Mouse (Mus musculus) myocyte (in vitro differentiated cells): Measurements from ENCODE around the gene Prrx2.

Experiments
- CEBPB ChIP-seq: IDR thresholded peaks from 2 replicates; pipeline ENCODE4 v1.6.1; 2011; ENCODE audit warnings: mild to moderate bottlenecking, moderate library complexity; ENCODE audit not compliant: poor library complexity, insufficient read depth, severe bottlenecking
- E2F4 ChIP-seq: IDR thresholded peaks from one replicate; pipeline ENCODE4 v1.6.1; 2011; ENCODE audit warnings: mild to moderate bottlenecking, control low read depth, moderate library complexity; ENCODE audit not compliant: insufficient read depth
- MAX ChIP-seq: IDR thresholded peaks from one replicate; pipeline ENCODE4 v1.6.1; 2011; ENCODE audit warnings: low read depth, mild to moderate bottlenecking, control low read depth
- MYOG ChIP-seq, 3 experiments: IDR thresholded peaks; one replicate each; pipeline ENCODE4 v1.6.1; 2011; ENCODE audit warnings: control low read depth in 2 of 3, low read depth in 2 of 3, mild to moderate bottlenecking in 2 of 3; ENCODE audit not compliant: insufficient read length in 2 of 3, control insufficient read depth in 1 of 3, insufficient read depth in 1 of 3
- POLR2A ChIP-seq: IDR thresholded peaks from one replicate; pipeline ENCODE4 v1.6.1; 2011; ENCODE audit warnings: low read depth, mild to moderate bottlenecking, control low read depth, moderate library complexity; ENCODE audit not compliant: insufficient read length
- POLR2AphosphoS2 ChIP-seq: IDR thresholded peaks from one replicate; pipeline ENCODE4 v1.6.1; 2011; ENCODE audit warnings: low read depth, control low read depth; ENCODE audit not compliant: insufficient read length
- REST ChIP-seq: IDR thresholded peaks from one replicate; pipeline ENCODE4 v1.6.1; 2011; ENCODE audit warnings: mild to moderate bottlenecking, control low read depth, moderate library complexity; ENCODE audit not compliant: insufficient read depth, insufficient read length
- SRF ChIP-seq: IDR thresholded peaks from one replicate; pipeline ENCODE4 v1.6.1; 2011; ENCODE audit warnings: low read depth; ENCODE audit not compliant: control insufficient read depth, insufficient read length
- TCF12 ChIP-seq: IDR thresholded peaks from one replicate; pipeline ENCODE4 v1.6.1; 2011; ENCODE audit warnings: mild to moderate bottlenecking, control low read depth; ENCODE audit not compliant: poor library complexity, insufficient read depth, severe bottlenecking
- USF1 ChIP-seq: IDR thresholded peaks from one replicate; pipeline ENCODE4 v1.6.1; 2011; ENCODE audit warnings: low read depth, mild to moderate bottlenecking, control low read depth, moderate library complexity

GRCm38 (mm10) chr2:30893946-30894345 is 59.2 kb downstream of the Prrx2 start:
- TF ChIP-seq POLR2A: no peak
- no peak for TF ChIP-seq REST
- TF ChIP-seq USF1: no peak
- TF ChIP-seq SRF: no peak
- TF ChIP-seq POLR2AphosphoS2: no peak
- no peak for TF ChIP-seq CEBPB
- TF ChIP-seq MYOG (IDR thresholded peaks at IDR 0.05; ENCODE audit: control insufficient read depth in 1 of 3, insufficient read depth in 1 of 3, insufficient read length in 2 of 3, low read depth in 2 of 3): no peak
- no peak for TF ChIP-seq E2F4
- TF ChIP-seq TCF12: no peak
- no peak for TF ChIP-seq MAX
